ENCODE assay signal across 18 mouse cellular contexts in the genomic region with DNA sequence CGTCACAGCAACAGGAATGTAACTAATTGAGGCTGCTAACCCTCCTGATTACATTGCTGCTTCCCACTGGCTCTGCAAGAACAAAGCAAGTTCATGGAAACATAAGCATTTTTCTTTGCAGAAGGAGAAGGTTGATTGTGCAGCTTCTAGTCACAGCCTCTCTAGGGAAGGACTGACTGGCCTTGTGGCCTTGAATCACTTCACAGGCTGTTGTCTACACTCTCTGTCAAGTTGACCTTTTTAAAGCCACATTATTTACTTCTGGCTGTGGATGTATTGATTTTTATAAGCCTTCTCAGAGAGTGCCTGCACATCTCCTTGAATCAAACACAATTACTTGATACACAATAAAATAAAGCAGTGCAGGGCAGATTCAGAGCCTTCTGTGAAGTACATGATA.
"Had no signal": no experiment of that assay in that cellular context is flagged by ENCODE, and none has a peak within 500 bp of the region (broad histone marks: within the 10 kb centered on the region; RNA-seq: fewer than 3 reads in every experiment).

No protein-coding gene starts in this region.

- H3K4me3 ChIP-seq: intestine, embryonic 15.5 days; kidney, embryonic 15.5 days; left cerebral cortex, adult 2 months; liver, embryonic 13.5 days; myocyte; stomach, embryonic 15.5 days had no signal

- H3K9me3 ChIP-seq: intestine, embryonic 15.5 days; kidney, embryonic 15.5 days; liver, embryonic 13.5 days; stomach, embryonic 15.5 days had no signal

- ATAC-seq: intestine, embryonic 15.5 days had no signal

- H3K27ac ChIP-seq: intestine, embryonic 15.5 days; kidney, embryonic 15.5 days; left cerebral cortex, adult 2 months; liver, embryonic 13.5 days; stomach, embryonic 15.5 days had no signal

- H3K4me1 ChIP-seq: intestine, embryonic 15.5 days; kidney, embryonic 15.5 days; stomach, embryonic 15.5 days had no signal

- H3K9ac ChIP-seq: intestine, embryonic 15.5 days; kidney, embryonic 15.5 days; liver, embryonic 13.5 days; stomach, embryonic 15.5 days had no signal

- H3K27me3 ChIP-seq: intestine, embryonic 15.5 days; kidney, embryonic 15.5 days; liver, embryonic 13.5 days; stomach, embryonic 15.5 days had no signal

- H3K4me2 ChIP-seq: intestine, embryonic 15.5 days; kidney, embryonic 15.5 days; liver, embryonic 13.5 days; stomach, embryonic 15.5 days had no signal

- DNase-seq: kidney, adult 11 months; kidney, adult 8-10 months; kidney, postnatal 10 days; kidney, postnatal 36 days; layer of hippocampus, postnatal 36 days; liver, embryonic 13.5 days; lung, adult 2 months; lung, postnatal 14 days; lung, postnatal 4 days; retina, postnatal 1 day; right cerebral cortex, postnatal 25 days; spleen, adult 18-20 months; thymus, postnatal 25 days had no signal

- H3K36me3 ChIP-seq: intestine, embryonic 15.5 days; kidney, embryonic 15.5 days; liver, embryonic 13.5 days; stomach, embryonic 15.5 days had no signal
